Comparison of ENCODE assay signal across 1 mouse cellular context in genomic region chr19:4625179-4625828, GRCm38 (mm10).
TF ChIP-seq lines count a peak whose summit lies in the region.

Gene Rce1, minus strand, starts transcription at chr19:4625641.

TF ChIP-seq in CH12.LX, 34 proteins besides CTCF, POLR2A, EP300 and RAD21 (continued from another document):
- TF ChIP-seq BHLHE40 (IDR thresholded peaks at IDR 0.05; ENCODE audit: low read depth, low read length) (peak; percentile 51; the same call in 1 of the 2 replicates), MAFK (IDR thresholded peaks at IDR 0.05; ENCODE audit: insufficient replicate concordance, low read length) (no peak), JUND (conservative IDR thresholded peaks at IDR 0.05; ENCODE audit: low read depth, low read length) (no peak), USF2 (conservative IDR thresholded peaks at IDR 0.05; ENCODE audit: low read depth, low read length) (no peak), MEF2A (IDR thresholded peaks at IDR 0.05; ENCODE audit: borderline replicate concordance, low read depth, low read length) (peak; percentile 28; the same call in 1 of the 2 replicates), ZNF384 (IDR thresholded peaks at IDR 0.05; ENCODE audit: low read depth, low read length) (no peak), NELFE (IDR thresholded peaks at IDR 0.05; ENCODE audit: low read depth, low read length) (peak; percentile 88), IRF4 (IDR thresholded peaks at IDR 0.05; ENCODE audit: low read depth, low read length) (0 out of 2 replicates have a peak, but pooled peaks have one; percentile 31), KAT2A (IDR thresholded peaks at IDR 0.05; ENCODE audit: insufficient replicate concordance, low read length) (peak; percentile 54; the same call in 1 of the 2 replicates), TCF12 (IDR thresholded peaks at IDR 0.05; ENCODE audit: low read depth, low read length) (peak; percentile 76), ZKSCAN1 (IDR thresholded peaks at IDR 0.05; ENCODE audit: borderline replicate concordance, low read depth, low read length) (no peak), HCFC1 (IDR thresholded peaks at IDR 0.05; ENCODE audit: low read depth, low read length) (peak; percentile 86), CHD1 (IDR thresholded peaks at IDR 0.05; ENCODE audit: low read depth, low read length) (no peak), CHD2 (IDR thresholded peaks at IDR 0.05; ENCODE audit: low read length) (no peak; the same call in 1 of the 2 replicates), ELF1 (IDR thresholded peaks at IDR 0.05; ENCODE audit: low read depth, low read length) (no peak), ETS1 (conservative IDR thresholded peaks at IDR 0.05; ENCODE audit: low read depth, low read length) (no peak)
